Mouse (Mus musculus): Measurements from ENCODE around the gene Ddit4l. TPM values are rescaled to one million over a fixed set of nuclear protein-coding genes. Genes with fewer than 3 reads are reported as not detected.
A peak's percentile ranks its signal among the peaks of the same experiment; 100 is the strongest.

Gene Ddit4l
- total and polyA plus RNA-seq, 3 experiments = 2.6 to 11.3 (median 2.8) TPM

- Histone ChIP-seq H3K4me2 (ENCODE audit: insufficient read depth, low read depth, poor library complexity, severe bottlenecking) (no peak overlapping the region), H3K4me3 (replicated peaks in 1 of 3; ENCODE audit: low read depth in 2 of 3, low read length in 2 of 3, poor library complexity in 1 of 3) (no peak overlapping the region), H3K79me2 (replicated peaks; ENCODE audit: control insufficient read depth, extremely low read depth, insufficient read depth, poor library complexity, severe bottlenecking) (no peaks in the 10 kb centered on the region), H3K9ac (ENCODE audit: insufficient read depth, low read depth) (no peak overlapping the region), H3K27ac (ENCODE audit: insufficient read depth, low read depth) (no peak overlapping the region), H3K27me3 (replicated peaks) (no peaks in the 10 kb centered on the region), H3K36me3 (replicated peaks in 1 of 2; ENCODE audit: control insufficient read depth in 1 of 2, insufficient read depth in 1 of 2, low read length in 1 of 2) (no peaks in the 10 kb centered on the region), H3K4me1 (ENCODE audit: control insufficient read depth in 1 of 2, insufficient read depth in 2 of 2) (peaks cover 10 to 24% of the 10 kb centered on the region in 2 experiments), H3K9me3 (replicated peaks; ENCODE audit: low read length) (peaks cover 4% of the 10 kb centered on the region)
- dilution Hi-C loops (cut with MboI; ENCODE audit: extremely low pct_ligation_motif_present, extremely low pct_unique_long_range_greater_than_20kb, low sequenced_read_pairs) (no loop called here), in situ Hi-C loops (cut with MboI; ENCODE audit: low pct_ligation_motif_present, low pct_unique_long_range_greater_than_20kb, low sequenced_read_pairs) (no loop called here)
- no peak for DNase-seq (ENCODE audit: extremely low read depth)
- TF ChIP-seq USF1 (IDR thresholded peaks at IDR 0.05; ENCODE audit: low read depth, low read length) = no peak
- TF ChIP-seq POLR2A (IDR thresholded peaks at IDR 0.05; ENCODE audit: low read depth, low read length) = no peak
- TF ChIP-seq SIN3A (IDR thresholded peaks at IDR 0.05; ENCODE audit: low read length) = no peak
- TF ChIP-seq SMC3 (IDR thresholded peaks at IDR 0.05; ENCODE audit: low read depth, low read length) = no peak
- no peak for TF ChIP-seq ELF1 (IDR thresholded peaks at IDR 0.05; ENCODE audit: low read depth, low read length)
- TF ChIP-seq EP300 (IDR thresholded peaks at IDR 0.05; ENCODE audit: low read length) = no peak
- TF ChIP-seq ETS1 (conservative IDR thresholded peaks at IDR 0.05; ENCODE audit: low read depth, low read length) = no peak
- TF ChIP-seq USF2 (conservative IDR thresholded peaks at IDR 0.05; ENCODE audit: low read depth, low read length) = no peak
- no peak for TF ChIP-seq POLR2AphosphoS2 (IDR thresholded peaks at IDR 0.05; ENCODE audit: low read depth, low read length)
- no peak for TF ChIP-seq E2F4 (IDR thresholded peaks at IDR 0.05; ENCODE audit: insufficient replicate concordance, low read depth, low read length)
- TF ChIP-seq TBP (conservative IDR thresholded peaks at IDR 0.05; ENCODE audit: low read depth, low read length) = no peak
These were observed 872 bp upstream of the Ddit4l start for GRCm38 (mm10) chr3:137620540-137620939.

- dilution Hi-C loops (cut with MboI; ENCODE audit: extremely low pct_ligation_motif_present, extremely low pct_unique_long_range_greater_than_20kb, low sequenced_read_pairs) (no loop called here), in situ Hi-C loops (cut with MboI; ENCODE audit: low pct_ligation_motif_present, low pct_unique_long_range_greater_than_20kb, low sequenced_read_pairs) (no loop called here)
- H3K9me3 ChIP-seq (replicated peaks; ENCODE audit: low read length) = peaks cover 4% of the 10 kb centered on the region
- H3K36me3 ChIP-seq (replicated peaks in 1 of 2; ENCODE audit: control insufficient read depth in 1 of 2, insufficient read depth in 1 of 2, low read length in 1 of 2) = peaks cover 0 to 2% of the 10 kb centered on the region in 2 experiments
- no peak overlapping the region for H3K4me3 ChIP-seq (replicated peaks in 1 of 3; ENCODE audit: low read depth in 2 of 3, low read length in 2 of 3, poor library complexity in 1 of 3)
- no peaks in the 10 kb centered on the region for H3K27me3 ChIP-seq (replicated peaks)
- TF ChIP-seq POLR2A (IDR thresholded peaks at IDR 0.05; ENCODE audit: low read depth, low read length) = no peak
- TF ChIP-seq ELF1 (IDR thresholded peaks at IDR 0.05; ENCODE audit: low read depth, low read length) = no peak
- TF ChIP-seq MAX (IDR thresholded peaks at IDR 0.05; ENCODE audit: low read length) = no peak
- no peak for TF ChIP-seq CHD2 (IDR thresholded peaks at IDR 0.05; ENCODE audit: low read length)
- H3K27ac ChIP-seq (ENCODE audit: insufficient read depth, low read depth) = no peak overlapping the region
- H3K9ac ChIP-seq (ENCODE audit: insufficient read depth, low read depth) = no peak overlapping the region
- H3K4me1 ChIP-seq (ENCODE audit: control insufficient read depth in 1 of 2, insufficient read depth in 2 of 2) = peaks cover 10 to 24% of the 10 kb centered on the region in 2 experiments
- no peak overlapping the region for H3K4me2 ChIP-seq (ENCODE audit: insufficient read depth, low read depth, poor library complexity, severe bottlenecking)
- DNase-seq (ENCODE audit: extremely low read depth) = no peak
- H3K79me2 ChIP-seq (replicated peaks; ENCODE audit: control insufficient read depth, extremely low read depth, insufficient read depth, poor library complexity, severe bottlenecking) = no peaks in the 10 kb centered on the region
These were observed 679 bp downstream of the Ddit4l start for GRCm38 (mm10) chr3:137622091-137622490.

GRCm38 (mm10) chr3:137622895-137623580 lies 1.6 kb downstream of the Ddit4l start:
- Histone ChIP-seq H3K27me3 (replicated peaks) (no peaks in the 10 kb centered on the region), H3K4me2 (ENCODE audit: insufficient read depth, low read depth, poor library complexity, severe bottlenecking) (peak overlapping the region; percentile 49; the same call in 1 of the 2 replicates), H3K4me1 (ENCODE audit: control insufficient read depth in 1 of 2, insufficient read depth in 2 of 2) (peaks cover 10 to 21% of the 10 kb centered on the region in 2 experiments), H3K9ac (ENCODE audit: insufficient read depth, low read depth) (no peak overlapping the region), H3K4me3 (replicated peaks in 1 of 3; ENCODE audit: low read depth in 2 of 3, low read length in 2 of 3, poor library complexity in 1 of 3) (peak overlapping the region in 2 of 3 experiments; percentile 53 to 63), H3K27ac (ENCODE audit: insufficient read depth, low read depth) (no peak overlapping the region), H3K9me3 (replicated peaks; ENCODE audit: low read length) (peaks cover 4% of the 10 kb centered on the region), H3K79me2 (replicated peaks; ENCODE audit: control insufficient read depth, extremely low read depth, insufficient read depth, poor library complexity, severe bottlenecking) (no peaks in the 10 kb centered on the region), H3K36me3 (replicated peaks in 1 of 2; ENCODE audit: control insufficient read depth in 1 of 2, insufficient read depth in 1 of 2, low read length in 1 of 2) (peaks cover 0 to 2% of the 10 kb centered on the region in 2 experiments)
- TF ChIP-seq RCOR1 (conservative IDR thresholded peaks at IDR 0.05; ENCODE audit: low read depth, low read length) (0 out of 2 replicates have a peak, but pooled peaks have one; percentile 64), USF2 (conservative IDR thresholded peaks at IDR 0.05; ENCODE audit: low read depth, low read length) (no peak), MYC (IDR thresholded peaks at IDR 0.05; ENCODE audit: low read depth, low read length) (no peak), ELF1 (IDR thresholded peaks at IDR 0.05; ENCODE audit: low read depth, low read length) (peak; percentile 54), KAT2A (IDR thresholded peaks at IDR 0.05; ENCODE audit: insufficient replicate concordance, low read length) (0 out of 2 replicates have a peak, but pooled peaks have one; percentile 14), IRF4 (IDR thresholded peaks at IDR 0.05; ENCODE audit: low read depth, low read length) (no peak), CTCF (conservative IDR thresholded peaks at IDR 0.05 in 1 of 2, IDR thresholded peaks at IDR 0.05 in 1 of 2; ENCODE audit: low read depth in 2 of 2, low read length in 2 of 2) (no peak), MEF2A (IDR thresholded peaks at IDR 0.05; ENCODE audit: borderline replicate concordance, low read depth, low read length) (0 out of 2 replicates have a peak, but pooled peaks have one; percentile 56), BHLHE40 (IDR thresholded peaks at IDR 0.05; ENCODE audit: low read depth, low read length) (no peak)
- in situ Hi-C loops (cut with MboI; ENCODE audit: low pct_ligation_motif_present, low pct_unique_long_range_greater_than_20kb, low sequenced_read_pairs) (no loop called here), dilution Hi-C loops (cut with MboI; ENCODE audit: extremely low pct_ligation_motif_present, extremely low pct_unique_long_range_greater_than_20kb, low sequenced_read_pairs) (no loop called here)
- DNase-seq (ENCODE audit: extremely low read depth) = peak; percentile 12
